Mouse (Mus musculus) myocyte (in vitro differentiated cells): ENCODE measurements around the gene Lpcat2. TPM values are rescaled to one million over a fixed set of nuclear protein-coding genes. Genes with fewer than 3 reads are reported as not detected.

Source experiments
- H3K27me3 ChIP-seq: one replicate; pipeline ENCODE4 v1.6.1; 2011; ENCODE audit not compliant: control insufficient read depth, insufficient read depth, insufficient read length
- H3K36me3 ChIP-seq: one replicate; pipeline ENCODE4 v1.6.1; 2011; ENCODE audit not compliant: control insufficient read depth, insufficient read depth
- H3K4me2 ChIP-seq: one replicate; pipeline ENCODE4 v1.6.1; 2011; ENCODE audit warnings: low read depth, control low read depth
- H3K4me3 ChIP-seq: one replicate; pipeline ENCODE4 v1.5.1; 2011; ENCODE audit warnings: mild to moderate bottlenecking, control low read depth, moderate library complexity
- H3K79me2 ChIP-seq: one replicate; pipeline ENCODE4 v1.6.1; 2011; ENCODE audit not compliant: control insufficient read depth, insufficient read depth
- H3ac ChIP-seq: one replicate; pipeline ENCODE4 v1.6.1; 2011; ENCODE audit not compliant: control insufficient read depth, insufficient read length
- CEBPB ChIP-seq: IDR thresholded peaks from 2 replicates; pipeline ENCODE4 v1.6.1; 2011; ENCODE audit warnings: mild to moderate bottlenecking, moderate library complexity; ENCODE audit not compliant: poor library complexity, insufficient read depth, severe bottlenecking
- E2F4 ChIP-seq: IDR thresholded peaks from one replicate; pipeline ENCODE4 v1.6.1; 2011; ENCODE audit warnings: mild to moderate bottlenecking, control low read depth, moderate library complexity; ENCODE audit not compliant: insufficient read depth
- MAX ChIP-seq: IDR thresholded peaks from one replicate; pipeline ENCODE4 v1.6.1; 2011; ENCODE audit warnings: low read depth, mild to moderate bottlenecking, control low read depth
- MYOD1 ChIP-seq, 3 experiments: IDR thresholded peaks; one replicate each; pipeline ENCODE4 v1.6.1; 2011; ENCODE audit warnings: control low read depth in 2 of 3, low read depth in 2 of 3, mild to moderate bottlenecking in 2 of 3, moderate library complexity in 1 of 3; ENCODE audit not compliant: insufficient read length in 2 of 3, control insufficient read depth in 1 of 3
- MYOG ChIP-seq, 3 experiments: IDR thresholded peaks; one replicate each; pipeline ENCODE4 v1.6.1; 2011; ENCODE audit warnings: control low read depth in 2 of 3, low read depth in 2 of 3, mild to moderate bottlenecking in 2 of 3; ENCODE audit not compliant: insufficient read length in 2 of 3, control insufficient read depth in 1 of 3, insufficient read depth in 1 of 3
- POLR2A ChIP-seq: IDR thresholded peaks from one replicate; pipeline ENCODE4 v1.6.1; 2011; ENCODE audit warnings: low read depth, mild to moderate bottlenecking, control low read depth, moderate library complexity; ENCODE audit not compliant: insufficient read length
- POLR2AphosphoS2 ChIP-seq: IDR thresholded peaks from one replicate; pipeline ENCODE4 v1.6.1; 2011; ENCODE audit warnings: low read depth, control low read depth; ENCODE audit not compliant: insufficient read length
- REST ChIP-seq: IDR thresholded peaks from one replicate; pipeline ENCODE4 v1.6.1; 2011; ENCODE audit warnings: mild to moderate bottlenecking, control low read depth, moderate library complexity; ENCODE audit not compliant: insufficient read depth, insufficient read length
- SRF ChIP-seq: IDR thresholded peaks from one replicate; pipeline ENCODE4 v1.6.1; 2011; ENCODE audit warnings: low read depth; ENCODE audit not compliant: control insufficient read depth, insufficient read length
- TCF12 ChIP-seq: IDR thresholded peaks from one replicate; pipeline ENCODE4 v1.6.1; 2011; ENCODE audit warnings: mild to moderate bottlenecking, control low read depth; ENCODE audit not compliant: poor library complexity, insufficient read depth, severe bottlenecking
- TCF3 ChIP-seq: IDR thresholded peaks from one replicate; pipeline ENCODE4 v1.6.1; 2011; ENCODE audit warnings: low read depth, control low read depth; ENCODE audit not compliant: insufficient read length
- USF1 ChIP-seq: IDR thresholded peaks from one replicate; pipeline ENCODE4 v1.6.1; 2011; ENCODE audit warnings: low read depth, mild to moderate bottlenecking, control low read depth, moderate library complexity
- polyA plus RNA-seq: library from polyadenylated mRNA; unstranded; fragments of >200 nt; fragmentation: generic; extraction: Trizol; gene quantifications from one replicate; pipeline ENCODE4 v1.2.1, GENCODE M21; 2012; ENCODE audit warnings: missing spikeins

The Lpcat2 gene
- polyA plus RNA-seq, 1 experiment: 0.08 TPM

DNA sequence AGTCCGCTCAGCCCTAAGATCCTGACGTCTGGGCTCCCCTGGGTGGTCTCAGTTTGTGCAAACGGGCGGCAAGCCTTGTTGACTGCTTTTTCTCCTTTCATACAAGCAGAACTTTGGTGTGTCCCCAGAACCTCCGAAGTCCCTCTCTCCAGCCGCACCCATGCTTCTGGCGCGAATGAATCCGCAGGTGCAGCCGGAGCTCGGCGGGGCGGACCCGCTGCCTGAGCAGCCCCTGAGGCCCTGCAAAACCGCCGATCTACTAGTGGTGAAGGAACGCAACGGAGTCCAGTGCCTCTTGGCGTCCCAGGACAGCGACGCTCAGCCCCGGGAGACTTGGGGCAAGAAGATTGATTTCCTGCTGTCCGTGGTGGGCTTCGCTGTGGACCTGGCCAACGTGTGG lies 105.9 kb downstream of the Lpcat2 start:
- TF ChIP-seq TCF12 (no peak), SRF (no peak), USF1 (no peak), MYOD1 (IDR thresholded peaks at IDR 0.05; ENCODE audit: control insufficient read depth in 1 of 3, insufficient read length in 2 of 3, low read depth in 2 of 3) (no peak), E2F4 (no peak), MYOG (IDR thresholded peaks at IDR 0.05; ENCODE audit: control insufficient read depth in 1 of 3, insufficient read depth in 1 of 3, insufficient read length in 2 of 3, low read depth in 2 of 3) (no peak), MAX (no peak), POLR2A (no peak), CEBPB (no peak), POLR2AphosphoS2 (no peak), REST (no peak), TCF3 (no peak)
- Histone ChIP-seq H3K79me2 (no peaks in the 10 kb centered on the region), H3ac (no peak overlapping the region), H3K27me3 (no peaks in the 10 kb centered on the region), H3K36me3 (no peaks in the 10 kb centered on the region), H3K4me2 (no peak overlapping the region), H3K4me3 (no peak overlapping the region)

GRCm38 (mm10) chr8:92964556-92964955 lies 109.4 kb downstream of the Lpcat2 start:
- Histone ChIP-seq H3K36me3 (no peaks in the 10 kb centered on the region), H3K4me2 (no peak overlapping the region), H3ac (no peak overlapping the region), H3K27me3 (no peaks in the 10 kb centered on the region), H3K79me2 (no peaks in the 10 kb centered on the region), H3K4me3 (no peak overlapping the region)
- TF ChIP-seq POLR2AphosphoS2 (no peak), MYOD1 (IDR thresholded peaks at IDR 0.05; ENCODE audit: control insufficient read depth in 1 of 3, insufficient read length in 2 of 3, low read depth in 2 of 3) (no peak), TCF3 (no peak), SRF (no peak), E2F4 (no peak), CEBPB (no peak), MAX (no peak), POLR2A (no peak), REST (no peak), MYOG (IDR thresholded peaks at IDR 0.05; ENCODE audit: control insufficient read depth in 1 of 3, insufficient read depth in 1 of 3, insufficient read length in 2 of 3, low read depth in 2 of 3) (no peak), TCF12 (no peak), USF1 (no peak)

Other genes starting within 250 kb of the Lpcat2 start
- gene Irx6, start 181.1 kb upstream of the Lpcat2 start, polyA plus RNA-seq: not detected
- gene Mmp2, start 28.0 kb upstream of the Lpcat2 start, polyA plus RNA-seq: 78.8 TPM
- gene Capns2, start 46.1 kb downstream of the Lpcat2 start, polyA plus RNA-seq: 0.04 TPM
- gene Slc6a2, start 104.7 kb downstream of the Lpcat2 start, polyA plus RNA-seq: 0.01 TPM
- gene Ces1a, start 192.9 kb downstream of the Lpcat2 start, polyA plus RNA-seq: 0.16 TPM
- not detected for gene Ces1b, start 224.7 kb downstream of the Lpcat2 start, polyA plus RNA-seq